22 mouse cellular contexts compared by ENCODE assay signal in genomic region chr8:80491562-80491961, GRCm38 (mm10). TPM values are rescaled to one million over a fixed set of nuclear protein-coding genes. Genes with fewer than 3 reads are reported as not detected.
A peak's percentile ranks its signal among the peaks of the same experiment; 100 is the strongest.
DNase-seq lines count a peak whose midpoint lies in the region; ATAC-seq and TF ChIP-seq lines count a peak whose summit lies in the region.
"Had no signal": no experiment of that assay in that cellular context is flagged by ENCODE, and none has a peak within 500 bp of the region (broad histone marks: within the 10 kb centered on the region; RNA-seq: fewer than 3 reads in every experiment).

No protein-coding gene starts in this region.

- H3K27me3 ChIP-seq in kidney, postnatal 0 days (ENCODE audit: insufficient read depth, low read length) = no peaks in the 10 kb centered on the region
- peaks cover under 1% of the 10 kb centered on the region; the same call in 1 of the 2 replicates for H3K27me3 ChIP-seq in liver, embryonic 14.5 days (ENCODE audit: control insufficient read depth, insufficient read depth, low read length)
- H3K27me3 ChIP-seq in liver, embryonic 11.5 days (replicated peaks; ENCODE audit: control insufficient read depth, insufficient read depth, low read length) = no peaks in the 10 kb centered on the region
- no peaks in the 10 kb centered on the region for H3K27me3 ChIP-seq in MEL (ENCODE audit: control insufficient read depth in 1 of 2, insufficient read depth in 2 of 2, low read length in 2 of 2)
- H3K27me3 ChIP-seq: forebrain, embryonic 13.5 days; heart, embryonic 15.5 days had no signal

- no peak overlapping the region for H3K9ac ChIP-seq in kidney, postnatal 0 days (ENCODE audit: low read depth, low read length)
- no peak overlapping the region for H3K9ac ChIP-seq in liver, embryonic 14.5 days (replicated peaks)
- H3K9ac ChIP-seq in liver, embryonic 11.5 days (ENCODE audit: low read depth, low read length) = no peak overlapping the region
- no peak overlapping the region for H3K9ac ChIP-seq in MEL (ENCODE audit: control insufficient read depth, low read depth, low read length, poor library complexity, severe bottlenecking)
- H3K9ac ChIP-seq: forebrain, embryonic 13.5 days; forebrain, postnatal 0 days; heart, embryonic 15.5 days; hindbrain, embryonic 14.5 days had no signal

- TF ChIP-seq POLR2A in MEL (IDR thresholded peaks at IDR 0.05; ENCODE audit: control insufficient read depth in 1 of 2, insufficient read depth in 1 of 2, low read depth in 1 of 2, low read length in 2 of 2, poor library complexity in 1 of 2) = no peak

- no peak for TF ChIP-seq EP300 in liver, embryonic 14.5 days (IDR thresholded peaks at IDR 0.05; ENCODE audit: low read depth)
- TF ChIP-seq EP300 in MEL (IDR thresholded peaks at IDR 0.05; ENCODE audit: low read depth in 1 of 2, low read length in 2 of 2) = no peak

- peak; percentile 33; the same call in 1 of the 2 replicates for TF ChIP-seq CTCF in kidney, postnatal 0 days (IDR thresholded peaks at IDR 0.05; ENCODE audit: low read depth)
- TF ChIP-seq CTCF in liver, embryonic 14.5 days (IDR thresholded peaks at IDR 0.05; ENCODE audit: low read depth) = peak; percentile 24; the same call in 1 of the 2 replicates
- peak in 2 of 3 experiments; percentile 19 to 55; a peak in 3 of 6 replicates for TF ChIP-seq CTCF in MEL (IDR thresholded peaks at IDR 0.05 in 2 of 3, conservative IDR thresholded peaks at IDR 0.05 in 1 of 3; ENCODE audit: control insufficient read depth in 1 of 3, insufficient read depth in 1 of 3, low read depth in 2 of 3, low read length in 3 of 3, poor library complexity in 1 of 3, severe bottlenecking in 1 of 3)

- H3K27ac ChIP-seq in kidney, postnatal 0 days = no peak overlapping the region
- H3K27ac ChIP-seq in liver, embryonic 14.5 days = no peak overlapping the region
- H3K27ac ChIP-seq in liver, embryonic 11.5 days (ENCODE audit: low read depth, low read length) = no peak overlapping the region
- H3K27ac ChIP-seq in MEL (ENCODE audit: control insufficient read depth, low read depth, low read length) = no peak overlapping the region
- H3K27ac ChIP-seq: embryonic facial prominence, embryonic 10.5 days; forebrain, embryonic 13.5 days; heart, embryonic 15.5 days; hindbrain, embryonic 14.5 days had no signal

- peaks cover 2% of the 10 kb centered on the region; the same call in 1 of the 2 replicates for H3K79me2 ChIP-seq in MEL (ENCODE audit: control insufficient read depth, insufficient read depth, low read length, poor library complexity)

- no peaks in the 10 kb centered on the region for H3K9me3 ChIP-seq in kidney, postnatal 0 days (replicated peaks; ENCODE audit: low read length)
- H3K9me3 ChIP-seq in liver, embryonic 14.5 days (ENCODE audit: control insufficient read depth, low read length) = no peaks in the 10 kb centered on the region
- no peaks in the 10 kb centered on the region for H3K9me3 ChIP-seq in liver, embryonic 11.5 days (ENCODE audit: control insufficient read depth, low read length)
- H3K9me3 ChIP-seq in MEL (replicated peaks; ENCODE audit: insufficient read depth, low read length) = no peaks in the 10 kb centered on the region
- H3K9me3 ChIP-seq: embryonic facial prominence, embryonic 10.5 days; forebrain, embryonic 13.5 days; heart, embryonic 15.5 days had no signal

- no peak overlapping the region for H3K4me2 ChIP-seq in kidney, postnatal 0 days (ENCODE audit: low read length)
- no peak overlapping the region for H3K4me2 ChIP-seq in liver, embryonic 14.5 days (ENCODE audit: low read depth)
- no peak overlapping the region for H3K4me2 ChIP-seq in liver, embryonic 11.5 days
- H3K4me2 ChIP-seq: forebrain, embryonic 13.5 days; heart, embryonic 11.5 days; heart, embryonic 15.5 days; hindbrain, embryonic 14.5 days had no signal

- H3K4me3 ChIP-seq in kidney, postnatal 0 days (replicated peaks; ENCODE audit: low read depth, low read length) = no peak overlapping the region
- H3K4me3 ChIP-seq in liver, embryonic 14.5 days (ENCODE audit: insufficient read depth in 1 of 2, low read depth in 2 of 2, low read length in 2 of 2) = no peak overlapping the region
- H3K4me3 ChIP-seq in liver, embryonic 11.5 days (ENCODE audit: low read depth, low read length) = no peak overlapping the region
- H3K4me3 ChIP-seq in MEL (ENCODE audit: control insufficient read depth in 1 of 2, insufficient read depth in 1 of 2, low read depth in 2 of 2, low read length in 2 of 2) = no peak overlapping the region
- H3K4me3 ChIP-seq: embryonic facial prominence, embryonic 10.5 days; forebrain, embryonic 13.5 days; heart, embryonic 15.5 days had no signal

- H3K36me3 ChIP-seq in kidney, postnatal 0 days (ENCODE audit: insufficient read depth, low read length) = no peaks in the 10 kb centered on the region
- peaks cover 12% of the 10 kb centered on the region for H3K36me3 ChIP-seq in liver, embryonic 14.5 days (replicated peaks; ENCODE audit: control insufficient read depth, insufficient read depth, low read depth)
- no peaks in the 10 kb centered on the region; the same call in 1 of the 2 replicates for H3K36me3 ChIP-seq in liver, embryonic 11.5 days (ENCODE audit: control insufficient read depth, insufficient read depth, low read length)
- peaks cover 0 to 11% of the 10 kb centered on the region in 2 experiments; a peak in 3 of 4 replicates for H3K36me3 ChIP-seq in MEL (ENCODE audit: control insufficient read depth in 1 of 2, insufficient read depth in 2 of 2, low read length in 2 of 2)
- H3K36me3 ChIP-seq: embryonic facial prominence, embryonic 10.5 days; heart, embryonic 15.5 days had no signal

- TF ChIP-seq RAD21 in MEL (IDR thresholded peaks at IDR 0.05; ENCODE audit: low read depth, low read length) = peak; percentile 50

- 37% methylated on average over 1 of the region's 1 CpGs for WGBS in kidney, postnatal 0 days
- 23% methylated on average over 1 of the region's 1 CpGs for WGBS in liver, embryonic 14.5 days (ENCODE audit: insufficient replicate concordance)
- 38% methylated on average over 1 of the region's 1 CpGs for WGBS in liver, embryonic 11.5 days

- peak; percentile 31 for DNase-seq in kidney, postnatal 0 days (ENCODE audit: low spot score)
- DNase-seq in kidney, postnatal 36 days = no peak
- DNase-seq in liver, embryonic 14.5 days (ENCODE audit: low read depth in 3 of 3, low spot score in 3 of 3) = no peak
- DNase-seq in liver, embryonic 11.5 days (ENCODE audit: low spot score) = no peak
- DNase-seq in 416B (ENCODE audit: low read depth) (peak; percentile 28), MEL (ENCODE audit: low read depth, low spot score) (peak; percentile 31)
- DNase-seq in B cell, adult 2 months = no peak
- DNase-seq: adrenal gland, adult 2 months; adrenal gland, postnatal 25 days; cerebellum, adult 2 months; cerebellum, postnatal 10 days; forebrain, postnatal 0 days; gastrocnemius, postnatal 36 days; heart, adult 11 months; heart, postnatal 14 days had no signal

- H3K4me1 ChIP-seq in kidney, postnatal 0 days (replicated peaks; ENCODE audit: insufficient read depth, low read length) = no peaks in the 10 kb centered on the region
- peaks cover 0 to 14% of the 10 kb centered on the region in 2 experiments; a peak in 3 of 4 replicates for H3K4me1 ChIP-seq in liver, embryonic 14.5 days (replicated peaks; ENCODE audit: control insufficient read depth in 2 of 2, insufficient read depth in 2 of 2, low read length in 1 of 2)
- no peaks in the 10 kb centered on the region for H3K4me1 ChIP-seq in liver, embryonic 11.5 days (replicated peaks; ENCODE audit: control insufficient read depth, insufficient read depth, low read length)
- peaks cover 2 to 11% of the 10 kb centered on the region in 2 experiments for H3K4me1 ChIP-seq in MEL (ENCODE audit: control insufficient read depth in 1 of 2, insufficient read depth in 2 of 2, low read length in 2 of 2)

- no peak for ATAC-seq in kidney, postnatal 0 days (replicated peaks; ENCODE audit: low FRiP score, low read depth)
- ATAC-seq in liver, embryonic 14.5 days (ENCODE audit: insufficient read depth) = no peak
- no peak for ATAC-seq in liver, embryonic 11.5 days (replicated peaks; ENCODE audit: low FRiP score)
- ATAC-seq: forebrain, embryonic 13.5 days; forebrain, postnatal 0 days had no signal

TF ChIP-seq in MEL, 35 proteins besides CTCF, POLR2A, EP300 and RAD21:
- no peak for TF ChIP-seq MAZ (IDR thresholded peaks at IDR 0.05; ENCODE audit: low read depth, low read length)
- no peak for TF ChIP-seq GATA1 (IDR thresholded peaks at IDR 0.05; ENCODE audit: low read depth, low read length)
- TF ChIP-seq UBTF (IDR thresholded peaks at IDR 0.05; ENCODE audit: borderline replicate concordance, insufficient read depth, low read depth, low read length) = no peak
- no peak for TF ChIP-seq TBP (IDR thresholded peaks at IDR 0.05; ENCODE audit: low read depth, low read length)
- TF ChIP-seq ZC3H11A (IDR thresholded peaks at IDR 0.05; ENCODE audit: low read depth, low read length) = peak; percentile 49
- TF ChIP-seq SMC3 (IDR thresholded peaks at IDR 0.05; ENCODE audit: low read depth, low read length) = peak; percentile 68
- no peak for TF ChIP-seq MAFK (IDR thresholded peaks at IDR 0.05; ENCODE audit: borderline replicate concordance, low read depth, low read length)
- TF ChIP-seq ETS1 (IDR thresholded peaks at IDR 0.05; ENCODE audit: low read depth, low read length) = no peak

RNA-seq across cellular contexts. Expression of gene Gypa, which starts 2.0 kb away (rescaled TPM):
- polyA plus RNA-seq in kidney, postnatal 0 days (2015; fragmentation: Nextera tagmentation; extraction: Ambion mirVana) = 1.1 and 1.2 TPM in 2 replicates
- 349 and 449 TPM in 2 replicates for polyA plus RNA-seq in liver, embryonic 14.5 days (2012; rRNA removed)
- polyA plus RNA-seq in liver, embryonic 14.5 days (2014; fragmentation: Nextera tagmentation; extraction: Ambion mirVana) = 691 and 694 TPM in 2 replicates
- 197 and 222 TPM in 2 replicates for polyA plus RNA-seq in liver, embryonic 11.5 days (2014; fragmentation: Nextera tagmentation; extraction: Ambion mirVana)
- 13.4 and 15.9 TPM in 2 replicates for total RNA-seq in MEL (2012; rRNA removed)
- 10 to 100 TPM in 1 of 2 experiments, not detected in 1; 19.8 TPM for polyA plus RNA-seq in MEL (2012; ENCODE audit: insufficient read depth in 1 of 2, insufficient read length in 2 of 2, low read depth in 1 of 2, low replicate concordance in 2 of 2, missing spikeins in 1 of 2)
- total RNA-seq: adrenal gland, adult 2 months; forebrain, postnatal 0 days; gastrocnemius, adult 8-10 months; gastrocnemius, postnatal 36 days had no signal
- polyA plus RNA-seq: adrenal gland, adult 2 months; C2C12 had no signal

Comparison
In these comparisons a context has a peak if more than half of its experiments do, and no peak if none do; other contexts are left out.
1. DNase-seq: peak in kidney, postnatal 0 days (single experiment), 416B (single experiment) and MEL (single experiment); none in kidney, postnatal 36 days (0 of 2), liver, embryonic 14.5 days (0 of 3), liver, embryonic 11.5 days (single experiment) and B cell, adult 2 months (0 of 2).
2. Peak in every context shown above with its lines, with median percentiles within 50 percentile points of each other: CTCF ChIP-seq.